Mouse (Mus musculus): Measurements from ENCODE around the gene Agtrap. TPM values are rescaled to one million over a fixed set of nuclear protein-coding genes. Genes with fewer than 3 reads are reported as not detected.

Agtrap gene
- polyA plus RNA-seq, 1 experiment from 2014 or later, result 16.4 TPM

GRCm38 (mm10) chr4:148041611-148042191 lies 46.1 kb downstream of the Agtrap start:
- Histone ChIP-seq H3K9me3 (ENCODE audit: control insufficient read depth, low read length) (no peaks in the 10 kb centered on the region), H3K9ac (ENCODE audit: low read length) (peak overlapping the region; percentile 37; the same call in 1 of the 2 replicates), H3K4me1 (replicated peaks; ENCODE audit: control insufficient read depth, insufficient read depth, low read length) (peaks cover 26% of the 10 kb centered on the region), H3K4me3 (ENCODE audit: low read depth, low read length) (peak overlapping the region; percentile 46), H3K27ac (ENCODE audit: low read depth) (peak overlapping the region; percentile 65; the same call in 1 of the 2 replicates), H3K27me3 (replicated peaks; ENCODE audit: control insufficient read depth, insufficient read depth, low read length) (no peaks in the 10 kb centered on the region), H3K4me2 (ENCODE audit: low read length) (peak overlapping the region; percentile 90), H3K36me3 (ENCODE audit: control insufficient read depth, insufficient read depth, low read length) (peaks cover 32% of the 10 kb centered on the region)
- ATAC-seq (replicated peaks; ENCODE audit: low FRiP score, low TSS enrichment, low read depth) (no peak), DNase-seq (ENCODE audit: low spot score) (peak; percentile 60)
- WGBS, result 3% methylated on average over 16 of the region's 16 CpGs

- DNase-seq (ENCODE audit: low spot score) (peak; percentile 74), ATAC-seq (replicated peaks; ENCODE audit: low FRiP score, low TSS enrichment, low read depth) (peak; percentile 36)
- no peaks in the 10 kb centered on the region for H3K9me3 ChIP-seq (ENCODE audit: control insufficient read depth, low read length)
- WGBS, result 1% methylated on average over 19 of the region's 19 CpGs
- no peaks in the 10 kb centered on the region for H3K27me3 ChIP-seq (replicated peaks; ENCODE audit: control insufficient read depth, insufficient read depth, low read length)
- H3K4me2 ChIP-seq (ENCODE audit: low read length), result peak overlapping the region; percentile 90
- H3K4me3 ChIP-seq (ENCODE audit: low read depth, low read length), result peak overlapping the region; percentile 46
- H3K36me3 ChIP-seq (ENCODE audit: control insufficient read depth, insufficient read depth, low read length), result peaks cover 26% of the 10 kb centered on the region
- peaks cover 26% of the 10 kb centered on the region for H3K4me1 ChIP-seq (replicated peaks; ENCODE audit: control insufficient read depth, insufficient read depth, low read length)
- H3K27ac ChIP-seq (ENCODE audit: low read depth), result peak overlapping the region; percentile 65
- peak overlapping the region; percentile 29 for H3K9ac ChIP-seq (ENCODE audit: low read length)
Measured at GRCm38 (mm10) chr4:148040933-148041610, 46.8 kb downstream of the Agtrap start.

- Histone ChIP-seq H3K36me3 (ENCODE audit: control insufficient read depth, insufficient read depth, low read length) (peaks cover 17% of the 10 kb centered on the region), H3K27ac (ENCODE audit: low read depth) (peak overlapping the region; percentile 65), H3K9me3 (ENCODE audit: control insufficient read depth, low read length) (no peaks in the 10 kb centered on the region), H3K9ac (ENCODE audit: low read length) (peak overlapping the region; percentile 29; the same call in 1 of the 2 replicates), H3K4me2 (ENCODE audit: low read length) (peak overlapping the region; percentile 90), H3K27me3 (replicated peaks; ENCODE audit: control insufficient read depth, insufficient read depth, low read length) (no peaks in the 10 kb centered on the region), H3K4me1 (replicated peaks; ENCODE audit: control insufficient read depth, insufficient read depth, low read length) (peaks cover 26% of the 10 kb centered on the region), H3K4me3 (ENCODE audit: low read depth, low read length) (peak overlapping the region; percentile 63)
- ATAC-seq (replicated peaks; ENCODE audit: low FRiP score, low TSS enrichment, low read depth) (no peak), DNase-seq (ENCODE audit: low spot score) (no peak)
- 71% methylated on average over 15 of the region's 15 CpGs for WGBS
Measured at GRCm38 (mm10) chr4:148040029-148040830, 47.6 kb downstream of the Agtrap start.

- ATAC-seq (replicated peaks; ENCODE audit: low FRiP score, low TSS enrichment, low read depth), result no peak
- H3K27me3 ChIP-seq (replicated peaks; ENCODE audit: control insufficient read depth, insufficient read depth, low read length), result no peaks in the 10 kb centered on the region
- peak overlapping the region; percentile 63 for H3K4me3 ChIP-seq (ENCODE audit: low read depth, low read length)
- peak overlapping the region; percentile 52 for H3K9ac ChIP-seq (ENCODE audit: low read length)
- DNase-seq (ENCODE audit: low spot score), result no peak
- peak overlapping the region; percentile 90 for H3K4me2 ChIP-seq (ENCODE audit: low read length)
- peaks cover 26% of the 10 kb centered on the region for H3K4me1 ChIP-seq (replicated peaks; ENCODE audit: control insufficient read depth, insufficient read depth, low read length)
- H3K9me3 ChIP-seq (ENCODE audit: control insufficient read depth, low read length), result no peaks in the 10 kb centered on the region
- peaks cover 16% of the 10 kb centered on the region for H3K36me3 ChIP-seq (ENCODE audit: control insufficient read depth, insufficient read depth, low read length)
- 20% methylated on average over 19 of the region's 19 CpGs for WGBS
- 0 out of 2 replicates have a peak overlapping the region, but pooled peaks have one; percentile 23 for H3K27ac ChIP-seq (ENCODE audit: low read depth)
Measured at GRCm38 (mm10) chr4:148039254-148040028, 48.4 kb downstream of the Agtrap start.

- Histone ChIP-seq H3K4me3 (ENCODE audit: low read depth, low read length) (peak within 1 kb of the TSS; percentile 63), H3K4me2 (ENCODE audit: low read length) (peak within 1 kb of the TSS; percentile 90), H3K36me3 (ENCODE audit: control insufficient read depth, insufficient read depth, low read length) (0 out of 2 replicates have a peak, but pooled peaks cover 16% of the 10 kb centered on the region), H3K27me3 (replicated peaks; ENCODE audit: control insufficient read depth, insufficient read depth, low read length) (no peaks in the 10 kb centered on the region), H3K9ac (ENCODE audit: low read length) (peak within 1 kb of the TSS; percentile 61), H3K27ac (ENCODE audit: low read depth) (peak within 1 kb of the TSS; percentile 74), H3K4me1 (replicated peaks; ENCODE audit: control insufficient read depth, insufficient read depth, low read length) (peaks cover 26% of the 10 kb centered on the region), H3K9me3 (ENCODE audit: control insufficient read depth, low read length) (no peaks in the 10 kb centered on the region)
- DNase-seq (ENCODE audit: low spot score) (peak; percentile 99), ATAC-seq (replicated peaks; ENCODE audit: low FRiP score, low TSS enrichment, low read depth) (peak; percentile 92)
- WGBS, result under 1% methylated on average over 54 of the region's 54 CpGs
Measured at GRCm38 (mm10) chr4:148038600-148039253, 49.1 kb downstream of the Agtrap start, which contains the start of the genes Clcn6 and Mthfr. TSS of gene Clcn6 (minus strand) at chr4:148038821. TSS of gene Mthfr (plus strand) at chr4:148039077.

- no peak for ATAC-seq (replicated peaks; ENCODE audit: low FRiP score, low TSS enrichment, low read depth)
- DNase-seq (ENCODE audit: low spot score), result no peak
- H3K9me3 ChIP-seq (ENCODE audit: control insufficient read depth, low read length), result no peaks in the 10 kb centered on the region
- peak overlapping the region; percentile 74 for H3K27ac ChIP-seq (ENCODE audit: low read depth)
- H3K9ac ChIP-seq (ENCODE audit: low read length), result peak overlapping the region; percentile 61
- 8% methylated on average over 26 of the region's 26 CpGs for WGBS
- H3K4me2 ChIP-seq (ENCODE audit: low read length), result peak overlapping the region; percentile 90
- H3K4me3 ChIP-seq (ENCODE audit: low read depth, low read length), result peak overlapping the region; percentile 63
- H3K36me3 ChIP-seq (ENCODE audit: control insufficient read depth, insufficient read depth, low read length), result 0 out of 2 replicates have a peak, but pooled peaks cover 16% of the 10 kb centered on the region
- no peaks in the 10 kb centered on the region for H3K27me3 ChIP-seq (replicated peaks; ENCODE audit: control insufficient read depth, insufficient read depth, low read length)
- H3K4me1 ChIP-seq (replicated peaks; ENCODE audit: control insufficient read depth, insufficient read depth, low read length), result peaks cover 26% of the 10 kb centered on the region
Measured at GRCm38 (mm10) chr4:148038079-148038599, 49.7 kb downstream of the Agtrap start.

- Histone ChIP-seq H3K27me3 (replicated peaks; ENCODE audit: control insufficient read depth, insufficient read depth, low read length) (no peaks in the 10 kb centered on the region), H3K4me3 (ENCODE audit: low read depth, low read length) (no peak overlapping the region), H3K27ac (ENCODE audit: low read depth) (no peak overlapping the region), H3K9me3 (ENCODE audit: control insufficient read depth, low read length) (no peaks in the 10 kb centered on the region), H3K9ac (ENCODE audit: low read length) (no peak overlapping the region), H3K4me2 (ENCODE audit: low read length) (no peak overlapping the region), H3K36me3 (ENCODE audit: control insufficient read depth, insufficient read depth, low read length) (peaks cover 21% of the 10 kb centered on the region; the same call in 1 of the 2 replicates), H3K4me1 (replicated peaks; ENCODE audit: control insufficient read depth, insufficient read depth, low read length) (peaks cover 12% of the 10 kb centered on the region)
- no peak for DNase-seq (ENCODE audit: low spot score)
- ATAC-seq (replicated peaks; ENCODE audit: low FRiP score, low TSS enrichment, low read depth), result no peak
- WGBS, result 89% methylated on average over 3 of the region's 3 CpGs
Measured at GRCm38 (mm10) chr4:148035440-148035839, 52.4 kb downstream of the Agtrap start.
